Mouse (Mus musculus) heart, adult 9 months (tissue): ENCODE data around the gene Cgnl1.

ENCODE experiments used
- DNase-seq, 2 experiments: peaks; one replicate each; pipeline ENCODE4 v3.0.0; 2022; ENCODE audit warnings: low spot score in 2 of 2

Gene Cgnl1

DNA sequence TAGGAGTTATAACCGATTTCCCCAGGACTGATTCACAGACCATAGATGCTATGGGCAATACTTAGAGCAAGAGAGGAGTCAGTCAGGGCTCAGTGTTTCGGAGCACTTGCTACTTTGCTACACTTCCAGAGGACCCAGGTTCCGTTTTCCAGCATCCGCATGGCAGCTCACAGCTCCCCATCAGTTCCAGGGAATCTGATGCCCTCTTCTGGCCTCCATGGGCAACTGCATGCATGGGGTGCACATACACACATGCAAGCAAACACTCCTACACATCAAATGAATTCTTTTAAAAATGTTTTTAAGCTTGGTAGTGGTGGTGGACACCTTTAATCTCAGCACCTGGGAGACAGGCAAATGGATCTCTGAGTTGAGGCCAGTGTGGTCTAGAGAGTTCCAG, 98.9 kb downstream of the Cgnl1 start:
- no peak for DNase-seq

- DNase-seq, result no peak
These were observed 100.7 kb downstream of the Cgnl1 start for GRCm38 (mm10) chr9:71670677-71671076.

DNA sequence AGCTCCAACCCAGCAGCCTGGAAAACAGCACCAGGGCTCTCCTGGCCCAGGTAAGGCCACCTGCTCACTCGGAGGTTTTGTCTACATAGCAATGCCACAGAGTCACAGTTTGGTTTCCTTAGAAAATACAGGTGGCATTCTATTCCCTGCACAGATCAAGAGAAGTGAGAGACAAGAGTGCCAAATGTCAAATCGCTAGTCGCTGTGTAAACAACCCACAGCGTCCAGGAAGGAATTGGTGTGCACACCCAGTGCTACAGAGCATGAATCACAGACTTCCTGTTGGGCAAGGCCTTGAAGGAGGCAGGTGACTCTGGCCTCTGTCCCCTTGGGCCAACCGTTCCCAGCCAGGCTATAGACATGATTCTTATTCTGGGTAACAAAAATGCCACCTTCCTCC, 103.8 kb downstream of the Cgnl1 start:
- DNase-seq, result peak; percentile 67 to 80

DNA sequence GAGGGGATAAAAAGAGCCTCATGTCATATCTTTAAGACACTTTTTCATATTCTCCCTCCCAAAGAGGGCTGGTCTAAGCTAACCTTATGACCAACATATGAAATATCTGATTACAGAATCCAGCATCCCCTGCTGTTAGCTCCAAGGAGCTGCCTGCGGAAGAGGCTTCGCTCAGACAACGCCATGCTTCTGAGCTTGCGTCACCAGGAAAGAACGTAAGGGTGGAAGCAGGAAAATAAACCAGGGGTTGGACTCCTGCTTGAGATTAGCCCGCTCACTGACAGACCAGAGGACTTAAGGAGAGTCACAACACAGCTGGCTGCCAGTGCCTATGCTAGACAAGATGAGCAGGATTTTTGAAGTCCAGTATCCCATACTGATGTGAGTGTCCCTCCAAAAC, 105.0 kb downstream of the Cgnl1 start:
- peak; percentile 46 to 51 for DNase-seq

- no peak for DNase-seq
These were observed 105.9 kb downstream of the Cgnl1 start for GRCm38 (mm10) chr9:71665493-71665892.

DNA sequence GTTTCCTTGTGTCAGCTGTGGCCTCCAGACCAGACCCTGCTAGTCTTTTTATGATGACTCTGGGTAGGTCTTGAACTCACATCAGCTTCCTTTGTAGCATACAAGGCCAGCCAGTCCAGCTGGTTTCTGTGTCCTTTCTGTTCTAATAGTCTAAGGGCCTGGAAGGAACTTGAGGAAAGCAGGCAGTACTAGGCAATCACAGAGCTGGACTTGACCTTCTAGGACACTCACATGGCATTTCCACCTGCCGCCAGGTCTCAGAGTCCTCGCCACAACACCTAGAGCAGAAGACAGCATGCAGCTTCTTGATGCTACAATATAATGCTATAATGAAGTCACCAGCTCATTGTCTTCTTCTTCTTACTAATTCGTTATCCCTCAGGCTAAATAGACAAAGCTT, 106.5 kb downstream of the Cgnl1 start:
- DNase-seq, result no peak

DNA sequence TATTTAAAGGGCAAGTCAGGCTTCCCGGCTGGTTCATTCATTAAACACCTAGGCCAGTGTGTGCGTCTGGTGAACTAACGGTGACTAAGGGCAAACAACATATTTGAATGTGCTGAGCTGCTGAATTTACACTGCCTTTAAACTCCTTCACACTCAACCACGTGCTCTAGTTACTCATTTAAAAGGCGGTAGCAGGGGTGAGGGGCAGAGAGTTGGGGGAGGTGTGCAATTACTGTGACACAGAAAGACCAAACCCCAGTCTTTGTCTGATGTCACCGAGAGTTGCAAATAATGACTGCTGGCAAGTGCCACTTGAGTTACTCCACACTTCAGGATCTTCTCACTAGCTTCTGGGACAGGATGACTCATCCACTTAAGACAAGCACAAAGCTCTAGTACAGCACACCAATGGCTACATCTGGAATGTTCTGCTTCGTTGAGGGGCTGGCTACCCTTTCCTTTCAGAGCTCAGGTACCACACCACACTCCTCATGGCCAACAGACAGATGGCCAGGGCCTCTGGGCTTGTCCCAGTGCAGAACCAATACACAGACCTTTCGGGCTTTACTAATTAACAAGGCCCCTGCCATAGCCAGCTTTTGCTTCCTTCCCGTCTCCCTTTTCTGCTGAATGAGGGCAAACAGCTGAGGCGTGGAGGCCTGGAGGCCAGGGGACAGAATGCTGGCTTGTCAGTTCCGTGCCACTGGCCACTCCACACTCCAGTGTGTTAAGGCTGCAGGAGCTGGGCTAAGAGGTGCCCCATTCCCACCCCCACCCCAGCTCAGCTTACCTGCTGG, 107.8 kb downstream of the Cgnl1 start:
- peak; percentile 22 to 34 for DNase-seq

GRCm38 (mm10) chr9:71660540-71660939, 110.9 kb downstream of the Cgnl1 start:
- peak; percentile 30 to 33 for DNase-seq

DNA sequence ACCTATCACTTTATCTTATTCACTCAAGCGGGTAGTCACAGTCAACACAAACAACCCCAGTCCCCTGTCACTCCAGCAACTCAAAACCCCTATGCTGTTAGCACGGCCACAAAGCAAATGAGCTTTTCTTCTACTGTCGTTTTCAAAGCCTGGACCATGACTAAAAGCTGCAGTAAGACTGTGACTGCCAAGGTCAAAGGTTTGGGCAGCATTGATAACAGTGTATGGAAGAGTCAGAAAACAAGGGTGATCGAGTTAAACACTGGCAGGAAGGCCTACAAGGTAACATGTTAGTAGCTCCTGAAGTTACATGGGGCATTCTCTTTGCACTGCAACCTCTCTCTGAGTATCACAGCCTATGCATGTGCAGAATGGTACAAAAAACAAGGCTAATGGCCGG, 111.7 kb downstream of the Cgnl1 start:
- DNase-seq, result no peak

DNA sequence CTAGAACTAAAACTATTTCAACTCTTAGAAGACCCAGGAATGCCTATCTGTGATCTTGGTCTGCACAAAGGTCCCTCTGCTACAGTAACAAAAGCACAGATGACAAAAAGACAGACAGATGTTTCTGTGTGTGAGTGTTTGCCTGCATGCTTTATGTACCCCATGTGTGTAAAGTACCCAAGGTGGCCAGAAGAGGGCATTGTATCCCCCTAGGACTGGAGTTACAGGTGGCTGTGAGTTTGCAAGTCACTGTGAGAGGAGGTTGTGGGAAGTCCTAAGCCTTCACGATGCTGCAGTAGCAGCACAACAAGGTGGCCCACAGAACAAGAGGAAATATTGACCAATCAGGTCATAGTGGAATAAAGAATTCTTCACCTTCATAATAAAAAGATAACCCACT, 114.2 kb downstream of the Cgnl1 start:
- no peak for DNase-seq

DNA sequence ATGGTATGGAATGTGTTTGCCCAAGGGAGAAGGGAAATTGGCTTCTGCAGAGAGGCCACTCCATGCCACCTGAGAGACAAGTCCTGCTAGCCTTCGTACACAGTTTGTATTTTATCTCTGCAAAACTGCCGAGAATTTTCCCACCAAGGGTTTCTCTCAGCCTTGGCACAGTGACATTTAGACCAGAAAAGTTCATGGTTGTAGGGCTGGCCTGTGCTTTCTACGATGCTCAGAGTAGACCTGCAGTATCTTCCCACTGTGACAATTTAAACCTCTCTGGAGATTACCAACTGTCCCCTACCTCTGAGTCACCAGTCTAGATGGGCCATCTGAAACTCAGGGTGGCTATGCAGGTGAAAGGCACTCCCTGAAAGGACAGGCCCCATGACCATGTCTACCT, 116.5 kb downstream of the Cgnl1 start:
- DNase-seq, result no peak

DNA sequence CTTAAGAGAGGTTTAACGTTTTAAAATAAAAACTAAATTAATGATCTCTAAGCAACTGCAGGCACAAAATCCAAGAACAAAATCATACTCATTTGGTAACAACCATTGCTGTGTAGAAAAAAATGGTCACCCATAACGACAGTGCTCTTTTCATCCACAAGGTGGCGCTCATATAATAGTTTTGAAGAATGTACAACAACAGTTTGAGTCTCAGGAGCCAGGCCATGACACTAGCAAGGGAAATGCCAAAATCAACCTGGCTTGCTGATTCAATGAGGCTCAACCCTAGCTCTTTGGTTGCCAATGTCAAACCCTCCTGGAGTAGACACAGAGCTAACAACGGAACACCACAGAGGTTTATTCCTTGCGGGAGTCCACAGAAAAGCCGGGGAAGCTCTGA, 125.3 kb downstream of the Cgnl1 start:
- peak; percentile 56 to 83 for DNase-seq

DNA sequence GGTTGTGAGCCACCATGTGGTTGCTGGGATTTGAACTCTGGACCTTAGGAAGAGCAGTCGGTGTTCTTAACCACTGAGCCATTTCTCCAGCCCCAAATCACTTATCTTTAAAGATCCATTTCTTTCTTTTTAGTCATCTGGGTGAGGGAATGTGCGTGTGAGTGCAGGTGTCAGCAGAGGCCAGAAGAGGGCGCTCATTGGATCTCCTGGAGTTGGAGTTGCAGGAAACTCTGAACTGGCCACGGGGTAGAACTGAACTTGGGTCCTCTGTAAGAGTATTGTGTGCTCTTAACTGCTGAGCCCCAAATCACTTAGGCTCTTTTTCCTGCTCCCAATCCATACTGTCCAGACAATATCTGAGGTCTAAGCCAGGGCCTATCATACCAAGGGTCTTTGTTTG, 127.8 kb downstream of the Cgnl1 start:
- DNase-seq, result no peak

DNA sequence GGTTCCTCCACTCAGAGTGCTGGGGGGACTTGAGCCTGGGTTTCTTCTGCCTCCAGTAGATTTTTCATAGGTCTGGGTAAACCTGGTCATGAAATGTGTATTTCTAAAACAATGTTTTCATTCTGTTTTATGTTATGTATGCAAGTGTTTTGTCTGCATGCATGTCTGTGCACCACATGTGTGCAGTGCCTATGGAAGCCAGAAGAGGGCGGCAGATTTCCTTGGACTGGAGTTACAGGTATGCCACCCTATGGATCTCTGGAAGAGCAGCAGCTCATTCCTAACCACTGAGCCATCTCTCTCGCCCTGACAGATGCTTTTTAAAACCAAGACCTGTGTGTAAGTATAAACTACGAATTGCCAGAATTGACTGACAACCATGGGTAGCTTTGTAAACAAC, 129.1 kb downstream of the Cgnl1 start:
- no peak for DNase-seq

DNA sequence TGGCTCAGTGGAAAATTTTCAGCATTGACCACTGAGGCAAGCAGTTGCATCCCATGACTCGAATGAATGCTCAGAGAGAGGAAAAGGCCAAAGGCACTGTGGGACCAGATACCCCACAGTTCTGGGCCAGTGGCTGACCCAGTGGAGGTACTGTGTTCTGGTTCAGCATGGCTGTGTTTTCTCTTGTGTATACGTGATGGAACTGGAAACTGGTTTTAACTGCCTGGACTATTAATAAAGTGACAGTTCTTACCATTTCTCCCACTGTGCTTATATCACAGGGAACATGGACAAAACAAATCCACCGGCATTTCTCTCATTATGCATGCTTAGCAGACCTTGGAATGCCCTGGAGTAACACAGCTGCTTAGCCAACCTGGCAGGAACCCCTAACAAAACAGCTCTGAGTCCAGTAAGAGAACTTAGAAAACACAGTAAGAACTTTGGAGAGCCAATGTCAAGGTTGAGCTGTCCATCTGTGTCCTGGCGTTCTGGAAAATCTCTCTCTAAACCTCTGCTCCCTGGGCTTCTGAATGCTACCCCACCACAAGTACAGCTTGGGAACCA, 131.0 kb downstream of the Cgnl1 start:
- no peak for DNase-seq

GRCm38 (mm10) chr9:71638198-71638597, 133.2 kb downstream of the Cgnl1 start:
- no peak for DNase-seq

GRCm38 (mm10) chr9:71636854-71637253, 134.5 kb downstream of the Cgnl1 start:
- no peak for DNase-seq

GRCm38 (mm10) chr9:71635627-71636026, 135.8 kb downstream of the Cgnl1 start:
- DNase-seq, result no peak

GRCm38 (mm10) chr9:71634916-71635315, 136.5 kb downstream of the Cgnl1 start:
- DNase-seq, result no peak

- DNase-seq, result no peak
These were observed 142.5 kb downstream of the Cgnl1 start for GRCm38 (mm10) chr9:71628921-71629320.

- DNase-seq, result no peak
These were observed 143.1 kb downstream of the Cgnl1 start for GRCm38 (mm10) chr9:71628286-71628685.

DNA sequence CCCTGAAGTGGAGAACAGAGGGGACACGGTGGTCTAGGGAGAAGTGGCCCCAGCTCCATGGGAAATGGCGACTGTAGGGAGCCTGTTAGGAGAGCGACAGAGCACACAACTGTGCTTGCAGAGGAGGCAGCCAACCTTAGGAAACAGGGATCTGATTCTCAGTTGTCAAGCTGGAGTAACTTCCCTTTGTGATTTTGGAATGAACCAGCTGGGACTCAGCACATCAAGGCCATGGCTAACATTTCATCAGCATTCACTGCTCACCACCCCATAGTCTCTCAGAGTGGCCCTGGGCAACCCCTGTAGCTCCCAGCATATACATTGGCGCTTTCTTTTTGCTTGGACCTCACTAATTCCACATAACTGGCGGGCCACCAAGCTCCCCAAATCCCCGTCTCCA, 145.4 kb downstream of the Cgnl1 start:
- DNase-seq, result no peak

DNA sequence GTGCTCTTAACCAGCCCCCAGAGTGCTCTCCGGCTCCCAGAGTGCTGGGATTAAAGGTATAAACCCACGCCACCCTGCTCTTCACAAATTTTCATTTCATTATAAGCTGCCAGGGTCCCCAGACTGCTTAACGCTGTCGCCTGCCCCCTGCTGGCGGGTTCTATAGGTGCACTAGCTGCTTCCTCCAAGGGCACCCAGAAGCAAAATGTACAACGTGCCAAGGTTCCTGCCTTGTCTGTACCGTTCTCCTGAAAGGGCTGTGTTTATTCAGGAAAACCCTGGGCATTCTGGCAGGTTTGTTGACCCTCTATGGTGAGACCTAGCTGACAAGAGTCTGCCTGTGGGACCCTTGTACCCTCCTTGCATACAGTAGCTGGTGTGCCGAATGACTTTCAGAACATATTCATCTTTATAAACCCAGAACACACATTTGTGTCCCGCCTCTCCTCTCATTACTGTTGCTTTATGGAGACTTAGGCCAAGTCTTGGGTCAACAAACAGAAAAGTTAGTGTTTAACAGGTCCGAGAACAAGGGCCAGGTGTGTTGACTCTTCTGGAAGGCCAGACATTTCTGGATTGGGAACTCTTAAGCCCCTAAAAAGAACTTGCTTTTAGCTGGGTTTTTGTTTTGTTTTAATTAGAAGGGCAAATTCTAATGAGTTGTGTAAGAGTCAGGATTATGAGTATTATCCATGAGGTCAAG, 146.5 kb downstream of the Cgnl1 start:
- peak in 1 of 2 experiments; percentile 37 for DNase-seq
